Mouse (Mus musculus) G1E-ER4 (cell line): ENCODE data around the gene Lpcat2. TPM values are rescaled to one million over a fixed set of nuclear protein-coding genes. Genes with fewer than 3 reads are reported as not detected.

Experiments
- GATA1 ChIP-seq: IDR thresholded peaks from one replicate; pipeline ENCODE4 v1.8.0; 2012; ENCODE audit warnings: low read length, inconsistent platforms
- polyA plus RNA-seq: library from polyadenylated mRNA; stranded (reverse); fragments of >175 nt; gene quantifications from 2 replicates; pipeline ENCODE4 v1.2.3, GENCODE M21; 2012

The Lpcat2 gene
- polyA plus RNA-seq, 1 experiment, result not detected

DNA sequence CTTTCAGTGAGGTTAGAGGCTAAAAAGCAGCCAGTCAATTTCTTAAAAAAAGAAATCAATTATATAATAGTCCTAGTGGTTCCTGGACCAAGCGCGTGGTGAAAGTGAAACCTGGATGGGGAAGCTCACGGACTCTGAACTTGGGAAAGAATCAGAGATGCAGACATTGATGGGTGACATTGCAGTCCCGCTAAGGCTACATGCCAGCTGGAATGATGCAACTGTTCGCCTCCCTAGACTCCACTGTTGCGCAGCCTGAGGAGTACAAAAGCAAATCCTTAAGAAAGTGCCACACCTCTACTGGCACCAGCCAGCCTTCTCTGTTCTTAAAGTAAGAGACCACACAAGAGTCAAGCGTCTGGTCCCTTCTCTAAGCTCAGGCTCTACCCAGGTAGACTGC lies 15.3 kb upstream of the Lpcat2 start:
- no peak for TF ChIP-seq GATA1

DNA sequence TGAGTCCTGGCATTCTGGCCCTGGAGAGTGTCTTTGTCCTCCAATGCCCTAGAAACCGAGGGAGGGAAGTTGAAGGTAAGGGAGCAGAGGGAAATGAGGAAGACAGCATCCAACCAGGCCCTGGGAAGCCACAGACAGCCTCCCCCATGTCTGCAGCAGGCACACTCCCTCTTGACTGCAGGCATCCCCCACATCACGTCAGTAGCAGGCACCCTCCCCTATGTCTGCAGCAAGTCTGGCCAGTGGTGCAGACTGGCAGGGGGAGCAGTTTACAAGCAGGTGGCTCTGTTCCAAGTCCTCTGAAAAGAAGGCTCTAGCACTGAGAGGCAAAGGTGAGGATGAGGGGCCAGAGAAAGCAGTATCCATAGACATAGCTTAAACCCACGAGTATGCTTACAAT lies 8.5 kb upstream of the Lpcat2 start:
- TF ChIP-seq GATA1, result no peak

DNA sequence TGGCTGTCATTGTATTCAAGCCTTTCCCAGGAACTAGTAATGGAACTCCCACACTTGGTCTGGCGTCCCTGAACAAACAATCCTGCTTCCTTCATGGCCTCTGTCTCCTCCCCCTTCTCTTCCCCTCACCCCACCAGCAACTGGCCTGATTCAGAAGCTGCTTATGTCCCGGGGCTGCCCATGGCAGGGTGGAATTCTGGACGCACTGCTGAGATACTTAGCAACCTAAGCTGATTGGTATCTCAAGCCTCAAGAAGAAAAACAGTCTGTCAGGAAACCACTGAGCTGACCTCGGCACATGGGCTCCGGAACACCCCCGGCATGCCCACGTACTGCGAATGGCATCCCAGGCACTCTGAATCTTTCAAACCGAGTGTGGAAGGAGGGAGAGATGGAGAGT lies 7.8 kb upstream of the Lpcat2 start:
- no peak for TF ChIP-seq GATA1

DNA sequence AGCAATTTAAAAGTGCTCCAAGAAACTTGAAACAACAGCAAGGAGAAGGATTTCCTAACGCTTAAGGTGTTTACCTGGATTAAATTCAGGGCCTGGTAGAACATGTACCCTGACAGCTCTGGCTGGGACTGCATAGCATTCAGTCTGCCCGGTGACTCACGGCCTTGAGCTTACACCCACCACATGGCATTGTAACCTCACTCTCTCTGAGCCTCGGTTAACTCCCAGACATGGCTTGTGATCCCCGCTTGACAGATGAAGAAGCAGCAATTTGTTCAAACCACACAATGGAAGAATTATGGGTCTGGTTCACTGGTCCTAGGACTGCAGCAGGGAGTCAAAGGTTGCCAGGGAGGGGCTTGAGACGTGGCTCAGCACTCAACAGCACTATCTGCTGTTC lies 5.9 kb upstream of the Lpcat2 start:
- TF ChIP-seq GATA1, result no peak

DNA sequence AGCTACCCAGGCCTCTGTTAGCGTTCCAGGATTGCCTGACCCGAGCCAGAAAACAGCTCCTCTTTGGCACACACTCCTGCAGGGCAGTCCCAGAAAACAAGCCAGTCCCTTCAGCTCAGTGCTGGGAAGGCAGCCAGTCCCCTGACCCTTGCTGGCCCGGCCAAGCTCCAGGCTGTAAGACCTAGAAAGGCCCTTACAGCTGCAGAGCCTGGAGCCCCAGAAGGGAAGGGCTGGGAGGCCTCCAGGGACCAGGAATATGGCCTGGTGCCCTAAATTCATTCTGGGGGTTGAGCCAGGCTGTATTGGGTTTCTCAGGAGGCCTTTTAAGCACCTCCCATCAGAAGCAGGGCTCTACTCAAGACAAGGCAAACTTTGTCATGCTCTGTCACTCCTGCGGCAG lies 4.9 kb upstream of the Lpcat2 start:
- no peak for TF ChIP-seq GATA1

DNA sequence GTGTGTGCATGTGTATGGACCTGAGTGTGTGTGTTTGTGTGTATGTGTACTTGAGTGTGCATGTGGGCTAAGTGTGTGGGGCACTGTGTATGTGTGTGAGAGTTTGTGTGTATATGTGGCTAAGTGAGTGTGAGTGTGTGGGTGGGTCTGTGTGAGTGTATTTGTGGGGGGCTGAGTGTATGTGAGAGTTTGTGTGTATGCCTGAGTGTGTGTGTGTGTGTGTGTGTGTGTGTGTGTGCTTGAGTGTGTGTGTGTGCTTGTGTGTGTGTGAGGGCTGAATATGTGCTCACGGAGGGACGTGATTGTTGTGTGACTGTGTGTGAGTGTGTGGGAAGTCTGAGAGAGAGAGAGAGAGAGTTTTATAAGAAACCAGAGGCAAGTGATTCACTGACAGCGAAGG lies 3.8 kb upstream of the Lpcat2 start:
- TF ChIP-seq GATA1, result no peak

DNA sequence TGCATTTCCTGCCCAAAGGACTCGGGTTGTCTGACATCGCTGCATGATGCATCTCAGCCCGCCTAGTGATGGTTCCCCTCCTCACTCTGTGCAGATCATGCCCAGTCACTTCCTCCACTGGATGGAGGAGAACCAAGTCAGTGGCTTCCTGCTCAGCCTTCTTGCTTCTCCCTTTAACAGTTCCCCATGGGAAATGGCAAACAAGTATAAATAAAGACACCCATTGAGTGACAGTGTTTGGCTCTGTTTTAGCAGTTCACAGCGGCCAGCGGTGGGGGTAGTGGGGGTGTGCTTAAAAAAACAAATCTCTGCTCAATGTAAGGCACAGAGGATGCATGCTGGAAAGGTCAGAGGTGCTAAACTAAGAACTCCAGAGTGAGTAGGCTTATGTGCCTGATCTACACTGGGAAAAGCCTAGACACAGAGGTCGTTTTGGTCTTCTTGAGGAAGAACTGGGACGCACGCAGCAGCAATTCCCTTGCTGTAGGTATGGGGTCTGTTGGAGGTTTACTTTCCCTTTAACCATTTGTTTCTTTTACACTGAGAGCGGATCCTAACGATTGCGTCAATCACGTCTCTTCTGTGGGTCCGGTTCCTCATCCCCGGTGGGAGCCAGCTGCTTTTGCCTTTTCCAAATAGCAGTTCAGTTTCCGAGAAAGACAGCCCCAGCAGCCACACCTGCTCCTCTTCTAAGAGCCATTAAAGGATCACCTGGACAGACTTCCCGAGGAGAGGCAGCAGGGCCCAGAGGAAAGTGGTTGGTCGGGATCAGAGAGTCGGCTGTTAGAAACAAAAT lies 1.8 kb upstream of the Lpcat2 start:
- no peak for TF ChIP-seq GATA1

DNA sequence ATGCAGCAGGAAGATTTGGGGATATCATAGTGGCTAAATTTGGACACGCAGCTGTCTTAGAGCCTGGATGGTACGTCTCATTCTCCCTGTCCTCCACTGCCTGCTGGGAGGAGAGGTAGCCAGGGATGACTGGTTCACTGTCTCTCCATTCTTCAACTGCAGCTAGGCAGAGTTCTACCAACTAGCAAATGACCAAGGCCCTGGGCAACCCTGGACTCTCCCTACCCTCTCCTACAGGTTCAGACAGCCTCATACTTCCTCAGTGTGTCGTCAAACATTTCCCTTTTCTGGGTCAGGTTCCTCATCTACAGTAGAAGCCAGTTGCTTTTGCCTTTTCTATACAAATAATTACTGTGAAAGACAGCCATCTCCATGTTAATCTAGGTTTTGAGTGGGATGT lies 466 bp upstream of the Lpcat2 start:
- TF ChIP-seq GATA1, result no peak

DNA sequence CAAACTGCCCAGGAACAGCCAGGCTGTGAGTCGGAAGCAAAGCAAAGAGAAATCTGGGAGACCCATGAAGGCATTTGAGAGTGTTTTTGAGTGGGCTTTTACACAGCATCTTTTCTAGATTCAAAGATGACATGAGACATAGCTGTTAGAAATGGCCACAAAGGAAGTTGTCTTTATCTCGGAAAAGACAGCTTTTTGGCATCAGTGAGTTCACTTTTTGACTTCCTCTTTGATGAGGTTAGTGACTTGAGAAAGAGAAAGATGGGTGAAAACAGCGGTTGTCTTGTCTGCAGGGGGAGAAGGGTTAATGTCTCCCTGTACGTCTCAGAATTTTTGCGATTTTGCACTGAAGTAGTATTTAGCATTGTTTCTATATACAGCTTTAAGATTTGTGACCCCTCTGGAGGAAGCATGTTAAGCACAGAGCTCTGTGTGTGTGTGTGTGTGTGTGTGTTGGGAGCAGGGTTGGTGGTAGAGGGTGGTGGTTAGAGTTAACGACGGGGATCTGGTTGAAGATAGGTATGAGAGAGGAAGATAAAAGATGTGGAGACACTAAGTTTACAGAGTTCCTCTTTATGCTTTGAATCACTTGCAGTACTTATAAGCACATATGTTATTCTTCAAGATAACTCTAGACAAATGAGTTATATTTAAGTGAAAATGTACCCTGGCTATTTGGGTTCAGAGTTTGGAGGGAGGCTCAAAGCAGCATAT lies 1.3 kb downstream of the Lpcat2 start:
- TF ChIP-seq GATA1, result no peak

DNA sequence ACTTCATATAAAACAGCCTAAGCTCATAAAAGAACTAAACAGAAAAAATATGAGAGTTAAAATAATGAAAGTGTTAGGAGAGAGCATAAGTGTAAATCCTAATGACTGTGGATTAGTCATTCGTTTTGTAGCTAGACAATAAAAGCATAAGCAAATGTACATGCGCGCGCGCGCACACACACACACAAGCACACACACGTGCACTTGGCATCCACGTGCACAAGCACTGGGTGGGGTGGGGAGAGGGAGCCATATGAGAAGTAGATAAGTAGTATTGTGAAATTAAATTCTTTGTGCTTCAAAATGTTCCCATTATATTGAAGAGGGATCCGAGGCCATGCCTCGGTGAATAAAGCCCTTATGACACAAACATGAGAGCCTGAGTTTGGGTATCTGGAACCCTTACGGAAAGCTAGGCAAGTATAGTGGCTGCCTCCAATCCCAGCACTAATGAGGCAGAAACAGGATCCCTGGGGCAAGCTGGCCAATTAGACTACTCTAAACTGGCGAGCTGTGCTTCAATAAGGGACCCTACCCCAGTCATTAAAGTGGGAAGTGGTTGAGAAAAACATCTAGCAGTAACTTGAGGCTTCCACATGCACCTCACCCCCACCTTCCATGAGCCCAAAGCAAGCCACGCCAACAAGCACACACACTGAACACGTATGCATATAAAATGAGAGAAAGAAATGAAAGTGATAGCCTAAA lies 3.5 kb downstream of the Lpcat2 start:
- TF ChIP-seq GATA1, result no peak

DNA sequence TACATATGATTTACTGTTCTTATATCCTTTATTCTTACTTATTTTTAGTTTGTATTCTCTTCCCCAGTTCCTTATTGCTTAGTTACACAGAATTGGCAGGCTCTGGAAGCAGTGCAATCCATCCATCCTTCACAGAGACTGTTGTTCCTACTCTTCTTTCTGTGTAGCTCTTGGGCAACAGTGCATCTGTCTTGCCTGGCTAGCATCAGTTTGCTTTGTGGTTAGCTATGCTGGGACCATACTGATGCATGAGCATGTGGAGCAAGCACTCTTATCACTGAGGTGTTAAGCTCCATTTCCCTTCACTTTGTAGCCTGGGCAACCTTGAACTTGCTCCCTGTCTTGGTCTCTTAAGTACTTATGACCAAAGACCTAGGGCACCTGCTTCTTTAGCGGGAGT lies 6.8 kb downstream of the Lpcat2 start:
- TF ChIP-seq GATA1, result no peak

DNA sequence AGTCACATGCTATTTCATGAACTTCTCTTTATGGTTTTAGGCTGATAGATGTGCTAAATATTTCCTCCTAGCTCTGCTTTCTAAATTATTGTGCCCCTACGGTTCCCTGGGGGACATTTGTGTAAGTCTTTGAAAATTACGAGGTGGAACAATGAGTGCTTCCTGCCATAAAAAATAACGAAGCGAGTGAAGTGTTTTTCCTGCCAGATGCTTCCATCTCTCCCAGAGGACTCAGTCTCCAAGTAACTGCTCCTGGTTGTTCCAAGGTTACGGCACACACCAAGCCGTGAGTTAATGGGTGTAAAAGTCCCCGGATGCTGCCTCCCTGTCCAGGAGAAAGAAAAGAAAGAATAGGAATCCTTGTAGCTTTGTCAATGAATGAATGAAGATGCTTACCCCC lies 15.1 kb downstream of the Lpcat2 start:
- no peak for TF ChIP-seq GATA1

DNA sequence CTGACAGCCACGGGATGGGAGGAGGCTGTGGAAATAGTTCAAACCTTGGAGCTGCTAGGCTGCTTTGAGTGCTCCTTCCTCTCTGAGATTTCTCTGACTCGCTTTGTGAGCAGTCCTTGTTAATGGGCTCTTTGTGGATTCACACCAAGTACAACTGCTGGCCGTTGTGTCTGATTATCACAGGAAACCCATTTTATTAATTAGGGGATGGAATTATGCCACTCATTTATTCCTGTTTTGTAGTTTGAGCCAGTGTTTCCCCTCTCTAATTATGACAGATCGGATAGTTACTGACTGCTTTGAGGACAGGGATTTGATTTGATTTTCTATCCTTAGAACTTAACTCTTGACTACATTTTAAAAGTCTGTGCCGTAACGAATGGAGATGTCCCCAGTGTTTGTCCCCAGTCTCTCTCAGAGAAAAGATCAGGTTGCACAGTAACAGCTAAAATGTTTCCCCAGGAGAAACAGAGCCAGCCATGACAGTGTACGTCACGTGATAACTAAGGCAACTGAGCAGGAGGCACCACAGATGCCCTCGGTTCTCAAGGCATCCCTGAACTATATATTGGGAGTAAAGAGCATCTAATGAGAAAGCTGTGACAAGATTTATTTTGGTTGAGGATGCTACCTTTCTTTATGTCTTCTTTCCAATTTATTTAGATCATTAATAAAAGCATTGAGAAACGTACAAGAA lies 17.1 kb downstream of the Lpcat2 start:
- TF ChIP-seq GATA1, result no peak

DNA sequence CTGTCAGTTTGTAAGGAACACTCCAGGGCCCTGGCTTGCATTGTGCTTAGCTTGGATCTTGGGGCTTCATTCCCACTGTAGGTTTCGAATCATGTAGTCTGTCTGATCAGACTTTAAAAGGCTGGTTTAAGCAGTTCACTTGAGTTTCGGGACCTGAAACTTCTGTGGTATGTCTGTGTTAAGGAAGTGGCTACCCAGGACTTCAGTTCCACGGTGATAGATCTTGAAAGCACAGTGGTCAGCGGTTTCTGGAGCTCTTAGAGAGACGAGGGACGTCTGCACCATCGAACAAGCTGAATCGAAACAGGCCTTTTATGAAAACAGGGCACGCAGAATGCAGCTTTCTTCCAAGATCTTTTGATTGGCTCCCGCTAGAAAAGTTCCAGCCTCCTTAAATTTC lies 20.7 kb downstream of the Lpcat2 start:
- TF ChIP-seq GATA1, result no peak

DNA sequence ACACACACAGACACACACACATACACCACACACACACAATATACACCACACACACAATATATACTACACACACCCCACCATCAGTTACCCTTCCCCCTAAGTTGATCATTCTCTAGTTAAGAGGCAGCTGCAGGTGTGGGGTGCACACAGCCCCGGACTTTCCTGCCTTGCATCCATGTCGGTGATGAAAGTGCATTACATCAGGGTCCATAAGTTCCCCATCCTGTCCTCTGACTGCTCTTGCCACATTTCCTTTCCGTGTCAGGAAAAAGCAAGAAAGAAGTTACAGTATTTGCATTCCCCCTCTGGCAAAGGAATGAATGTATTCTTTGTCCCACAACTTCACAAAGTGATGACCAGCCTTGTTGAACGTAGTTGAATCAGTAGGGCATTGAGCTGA lies 26.1 kb downstream of the Lpcat2 start:
- TF ChIP-seq GATA1, result no peak

DNA sequence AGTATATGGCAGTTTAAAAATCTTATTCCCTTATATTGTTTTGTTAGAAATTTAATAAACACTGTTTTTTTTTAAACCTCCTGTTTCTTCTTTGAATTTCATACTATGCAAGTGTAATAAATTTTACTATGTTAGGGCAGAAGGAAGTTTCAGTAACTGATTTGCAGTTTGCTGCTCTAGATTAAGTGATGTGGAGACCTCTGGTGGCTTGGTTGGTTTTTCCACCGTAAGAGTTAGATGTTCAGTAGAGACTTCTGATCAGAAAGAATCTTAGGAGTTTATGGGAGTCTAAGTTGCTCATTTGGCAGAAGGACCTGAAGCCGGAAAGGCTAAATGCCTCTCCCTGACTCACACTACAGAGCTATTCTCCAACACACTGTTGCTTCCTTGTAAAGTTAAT lies 28.6 kb downstream of the Lpcat2 start:
- TF ChIP-seq GATA1, result no peak

DNA sequence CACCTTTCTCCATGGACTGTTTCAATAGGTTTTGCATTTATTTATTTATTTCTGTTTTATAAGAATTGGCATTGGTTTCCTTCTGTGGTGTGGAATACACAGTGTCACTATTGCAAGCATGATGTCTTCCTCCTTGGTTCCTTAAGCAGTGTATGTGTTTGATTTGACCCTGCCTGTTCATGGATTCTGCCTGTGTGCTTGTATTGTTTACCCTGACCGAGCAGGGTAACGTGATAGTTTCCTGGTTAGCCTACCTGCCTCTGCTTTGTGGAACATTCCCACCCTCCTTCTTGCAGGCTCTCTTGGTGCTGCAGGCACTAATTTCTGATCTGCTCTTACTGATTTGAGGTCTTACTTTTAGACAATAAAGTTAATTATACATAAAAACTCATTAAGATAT lies 38.7 kb downstream of the Lpcat2 start:
- TF ChIP-seq GATA1, result no peak
